Mouse (Mus musculus) brain, embryonic 14.5 days (tissue): Measurements from ENCODE around the gene Fstl4.

Experiments used
- CTCF ChIP-seq: fragments of 200-500 bp; IDR thresholded peaks from 2 replicates; pipeline ENCODE4 v1.5.1; 2012; ENCODE audit warnings: inconsistent platforms, mild to moderate bottlenecking, moderate library complexity, borderline replicate concordance; ENCODE audit not compliant: insufficient read depth, insufficient read length; ENCODE audit errors: extremely low read depth
- POLR2A ChIP-seq: fragments of 200-500 bp; IDR thresholded peaks from 2 replicates; pipeline ENCODE4 v1.6.1; 2012; ENCODE audit warnings: mild to moderate bottlenecking, inconsistent platforms, borderline replicate concordance; ENCODE audit not compliant: poor library complexity, insufficient read depth, insufficient read length, severe bottlenecking; ENCODE audit errors: extremely low read depth

DNA sequence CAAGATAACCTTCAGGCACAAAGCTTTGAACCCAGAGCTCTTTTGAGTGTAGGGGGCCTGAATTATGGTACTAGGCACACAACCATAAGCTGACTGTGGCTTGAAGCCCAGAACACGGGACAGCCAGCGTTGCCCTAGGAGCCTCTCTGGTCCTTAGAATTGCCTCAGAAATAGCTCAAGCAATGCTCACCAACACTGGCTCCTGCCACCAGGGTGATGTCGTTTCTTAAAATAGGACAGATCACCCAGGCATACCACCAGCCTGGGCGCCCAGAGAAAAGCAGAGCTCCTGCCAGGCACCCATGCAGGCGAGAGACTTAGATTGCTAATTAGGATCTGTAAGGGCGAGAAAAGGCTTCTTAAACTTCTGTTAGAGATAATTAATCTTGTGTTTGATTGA, 206.0 kb downstream of the Fstl4 start:
- TF ChIP-seq POLR2A (no peak), CTCF (no peak)
